12 mouse cellular contexts compared by ENCODE assay signal in the genomic region with DNA sequence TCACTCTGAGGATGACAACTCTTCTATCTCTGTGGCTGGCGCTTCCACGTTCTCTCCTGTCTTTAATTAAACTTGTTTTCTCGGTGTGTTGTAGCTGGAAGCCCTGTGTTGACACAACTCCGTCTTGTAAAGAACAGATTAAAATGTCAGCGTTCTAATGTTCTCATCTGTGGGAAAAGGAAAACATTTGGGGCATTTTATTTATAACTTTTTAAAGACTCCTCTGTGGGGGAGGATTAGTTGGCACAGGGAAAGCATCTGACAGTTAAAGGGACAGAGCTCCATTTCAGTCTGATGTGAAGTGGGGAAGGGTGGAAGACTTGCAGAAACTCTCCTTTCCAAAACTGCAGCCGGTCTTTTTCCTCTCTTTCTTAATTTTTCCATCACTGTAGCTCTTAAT.
DNase-seq lines count a peak whose midpoint lies in the region; ATAC-seq lines count a peak whose summit lies in the region.
"Had no signal": no experiment of that assay in that cellular context is flagged by ENCODE, and none has a peak within 500 bp of the region (broad histone marks: within the 10 kb centered on the region; RNA-seq: fewer than 3 reads in every experiment).

No protein-coding gene starts in this region.

- H3K4me2 ChIP-seq in lung, embryonic 16.5 days (ENCODE audit: low read depth, low read length), result peak overlapping the region; percentile 27
- H3K4me2 ChIP-seq in heart, embryonic 13.5 days, result peak overlapping the region; percentile 62
- 0 out of 2 replicates have a peak overlapping the region, but pooled peaks have one; percentile 4 for H3K4me2 ChIP-seq in neural tube, embryonic 14.5 days (ENCODE audit: low read depth, low read length)

- peak overlapping the region; percentile 42; the same call in 1 of the 2 replicates for H3K27ac ChIP-seq in heart, embryonic 10.5 days
- H3K27ac ChIP-seq in lung, embryonic 16.5 days (ENCODE audit: low read length), result peak overlapping the region; percentile 54
- H3K27ac ChIP-seq in heart, embryonic 13.5 days (replicated peaks), result peak overlapping the region; percentile 78
- H3K27ac ChIP-seq in neural tube, embryonic 14.5 days (ENCODE audit: low read depth, low read length), result no peak overlapping the region

- no peaks in the 10 kb centered on the region for H3K9me3 ChIP-seq in heart, embryonic 10.5 days
- H3K9me3 ChIP-seq in lung, embryonic 16.5 days (ENCODE audit: control insufficient read depth, low read length), result no peaks in the 10 kb centered on the region
- H3K9me3 ChIP-seq in heart, embryonic 13.5 days, result no peaks in the 10 kb centered on the region
- H3K9me3 ChIP-seq in neural tube, embryonic 14.5 days (ENCODE audit: control insufficient read depth, low read length), result no peaks in the 10 kb centered on the region

- H3K4me3 ChIP-seq in heart, embryonic 10.5 days, result peak overlapping the region; percentile 22; the same call in 1 of the 2 replicates
- H3K4me3 ChIP-seq in lung, embryonic 16.5 days (ENCODE audit: low read length), result peak overlapping the region; percentile 5
- peak overlapping the region; percentile 27 for H3K4me3 ChIP-seq in heart, embryonic 13.5 days
- H3K4me3 ChIP-seq in neural tube, embryonic 14.5 days (ENCODE audit: low read depth, low read length), result no peak overlapping the region

- ATAC-seq in lung, embryonic 16.5 days (ENCODE audit: low read depth), result peak; percentile 65; the same call in 1 of the 2 replicates
- no peak for ATAC-seq in heart, embryonic 13.5 days (ENCODE audit: extremely low read depth, insufficient number of reproducible peaks, low FRiP score, low TSS enrichment)
- no peak for ATAC-seq in neural tube, embryonic 14.5 days (ENCODE audit: low read depth)
- no peak for ATAC-seq in erythroid progenitor cell, adult 5-6 weeks (replicated peaks; ENCODE audit: low FRiP score, poor library complexity, severe bottlenecking)
- ATAC-seq: intestine, embryonic 16.5 days had no signal

- H3K9ac ChIP-seq in lung, embryonic 16.5 days (ENCODE audit: low read length), result no peak overlapping the region
- peak overlapping the region; percentile 1 for H3K9ac ChIP-seq in heart, embryonic 13.5 days
- no peak overlapping the region for H3K9ac ChIP-seq in neural tube, embryonic 14.5 days (replicated peaks; ENCODE audit: low read depth, low read length)

- no peaks in the 10 kb centered on the region for H3K27me3 ChIP-seq in heart, embryonic 10.5 days (ENCODE audit: insufficient read depth, poor library complexity, severe bottlenecking)
- no peaks in the 10 kb centered on the region for H3K27me3 ChIP-seq in lung, embryonic 16.5 days (ENCODE audit: control insufficient read depth, insufficient read depth, low read depth, low read length)
- no peaks in the 10 kb centered on the region for H3K27me3 ChIP-seq in heart, embryonic 13.5 days (replicated peaks)
- H3K27me3 ChIP-seq in neural tube, embryonic 14.5 days (ENCODE audit: control insufficient read depth, insufficient read depth, low read length), result no peaks in the 10 kb centered on the region

- no peaks in the 10 kb centered on the region for H3K36me3 ChIP-seq in heart, embryonic 10.5 days
- H3K36me3 ChIP-seq in lung, embryonic 16.5 days (ENCODE audit: control insufficient read depth, insufficient read depth, low read length), result no peaks in the 10 kb centered on the region
- no peaks in the 10 kb centered on the region for H3K36me3 ChIP-seq in heart, embryonic 13.5 days
- no peaks in the 10 kb centered on the region for H3K36me3 ChIP-seq in neural tube, embryonic 14.5 days (ENCODE audit: control insufficient read depth, insufficient read depth, low read length)

- no peak for DNase-seq in heart, embryonic 10.5 days (ENCODE audit: low spot score)
- no peak for DNase-seq in heart, postnatal 4 days
- no peak for DNase-seq in lung, adult 18-20 months
- no peak for DNase-seq in kidney, adult 11 months
- DNase-seq: gastrocnemius, postnatal 10 days; liver; right cerebral cortex, postnatal 4 days had no signal

- H3K4me1 ChIP-seq in heart, embryonic 10.5 days, result peaks cover 26% of the 10 kb centered on the region
- H3K4me1 ChIP-seq in lung, embryonic 16.5 days (replicated peaks; ENCODE audit: control insufficient read depth, insufficient read depth, low read length), result peaks cover 13% of the 10 kb centered on the region
- peaks cover 41% of the 10 kb centered on the region for H3K4me1 ChIP-seq in heart, embryonic 13.5 days
- peaks cover 10% of the 10 kb centered on the region; the same call in 1 of the 2 replicates for H3K4me1 ChIP-seq in neural tube, embryonic 14.5 days (ENCODE audit: control insufficient read depth, insufficient read depth, low read length)

- WGBS in heart, embryonic 10.5 days, result 16% methylated on average over 6 of the region's 6 CpGs
- 23% methylated on average over 6 of the region's 6 CpGs for whole genome bisulfite sequencing in lung, embryonic 16.5 days
- 11% methylated on average over 6 of the region's 6 CpGs for WGBS in heart, embryonic 13.5 days
- 46% methylated on average over 6 of the region's 6 CpGs for WGBS in neural tube, embryonic 14.5 days

Comparison
In these comparisons a context has a peak if more than half of its experiments do, and no peak if none do; other contexts are left out.
1. H3K4me2 ChIP-seq: peak in every context shown above with its lines; median percentile 62 in heart, embryonic 13.5 days; 27 in lung, embryonic 16.5 days; 4 in neural tube, embryonic 14.5 days.